Mouse (Mus musculus) brain, embryonic 18.5 days (tissue): ENCODE measurements around the gene Gm11037.
"Not testable (repeated sequence)": the region's sequence is repeated elsewhere in the genome, so short reads cannot be mapped to it uniquely, and the experiment has no call there.

Experiments
- DNase-seq: peaks from one replicate; pipeline ENCODE4 v3.0.0-alpha.2; 2012; ENCODE audit warnings: low read depth, low spot score

The Gm11037 gene

DNA sequence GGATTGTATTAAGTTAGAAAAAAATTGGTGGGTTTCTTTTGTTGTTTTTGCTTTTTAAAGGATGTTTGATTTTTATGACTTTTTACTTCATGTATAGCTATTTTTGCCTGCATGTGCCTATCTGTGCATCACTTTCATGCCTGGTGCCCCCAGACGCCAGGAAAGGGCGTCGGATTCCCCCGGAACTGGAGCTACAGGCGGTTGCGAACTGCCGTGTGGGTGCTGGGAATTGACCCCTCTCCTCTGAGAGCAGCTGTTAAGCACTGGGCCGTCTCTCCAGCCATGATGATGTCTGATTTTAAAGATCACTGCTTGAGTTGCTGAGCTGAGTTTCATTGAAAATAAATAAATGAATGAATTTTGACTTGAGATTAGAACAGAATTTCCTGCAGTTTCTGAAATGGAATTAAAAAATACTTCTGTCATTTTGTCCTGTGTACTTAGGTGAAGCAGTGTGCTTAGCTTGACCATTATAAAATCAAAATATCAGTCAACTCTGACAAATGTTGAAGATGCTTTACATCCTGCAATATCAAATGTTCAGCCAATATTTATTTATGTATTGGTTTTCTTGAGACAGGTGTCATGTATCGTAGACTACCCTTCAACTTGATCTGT, at the start of gene Gm11037:
Gm11037 (plus strand) TSS at position 568 of the 618 bp plus-strand sequence.
- DNase-seq, result no peak

DNA sequence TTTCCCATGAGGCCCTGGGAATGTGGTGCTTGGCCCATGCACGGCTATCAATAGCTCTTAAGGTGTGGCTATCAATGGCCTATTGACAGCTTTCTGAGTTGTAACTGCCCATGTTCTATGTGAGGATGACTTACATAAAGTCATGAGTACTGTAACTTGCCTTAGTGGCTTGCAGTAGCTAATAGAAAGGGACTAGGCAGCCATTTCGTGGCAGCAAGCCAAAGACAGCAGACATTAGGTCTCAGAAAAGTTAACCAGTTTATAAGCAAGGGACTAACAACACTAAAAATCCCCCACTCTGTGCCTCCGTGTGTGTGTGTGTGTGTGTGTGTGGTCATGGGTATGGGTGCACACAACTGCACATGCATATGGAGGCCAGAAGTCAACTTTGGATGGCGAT, 49.1 kb upstream of the Gm11037 start:
- no peak for DNase-seq

DNA sequence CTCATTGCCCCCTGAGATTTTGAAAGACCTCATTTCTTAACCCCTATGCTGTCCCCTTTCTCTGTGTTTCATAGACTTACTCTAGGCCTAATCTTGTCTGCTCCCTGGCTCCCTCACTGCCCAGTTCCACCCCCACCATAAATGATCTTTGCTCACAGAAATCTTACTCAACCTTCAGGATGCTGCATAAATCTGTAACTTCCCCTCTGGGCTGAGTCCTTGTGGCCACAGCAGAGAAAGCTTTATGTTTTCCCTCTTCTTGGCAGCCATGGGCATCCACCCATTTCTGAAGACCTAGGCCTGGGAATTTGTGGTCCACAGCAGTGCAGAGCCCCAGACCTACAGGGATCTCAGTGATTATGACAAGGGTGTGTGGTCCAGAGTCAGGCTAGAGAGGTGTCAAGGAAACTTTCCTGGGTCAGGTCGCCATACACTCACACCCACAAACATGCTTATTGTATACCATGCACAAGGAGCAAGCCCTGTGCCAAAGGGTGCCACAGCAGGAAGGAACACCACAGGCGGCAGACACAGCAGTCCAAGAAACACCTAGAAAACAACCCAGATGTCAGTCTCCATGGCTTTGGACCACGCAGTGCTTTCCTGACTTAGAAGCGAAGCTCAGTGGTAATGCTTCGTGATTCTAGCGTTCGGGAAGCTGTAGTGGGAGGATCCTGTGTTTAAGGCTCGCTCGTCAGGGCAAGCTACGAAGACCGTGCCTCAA, 46.5 kb upstream of the Gm11037 start, which contains the start of gene Siglec1:
Siglec1 (minus strand) TSS at position 99 of the 724 bp plus-strand sequence.
- no peak for DNase-seq

DNA sequence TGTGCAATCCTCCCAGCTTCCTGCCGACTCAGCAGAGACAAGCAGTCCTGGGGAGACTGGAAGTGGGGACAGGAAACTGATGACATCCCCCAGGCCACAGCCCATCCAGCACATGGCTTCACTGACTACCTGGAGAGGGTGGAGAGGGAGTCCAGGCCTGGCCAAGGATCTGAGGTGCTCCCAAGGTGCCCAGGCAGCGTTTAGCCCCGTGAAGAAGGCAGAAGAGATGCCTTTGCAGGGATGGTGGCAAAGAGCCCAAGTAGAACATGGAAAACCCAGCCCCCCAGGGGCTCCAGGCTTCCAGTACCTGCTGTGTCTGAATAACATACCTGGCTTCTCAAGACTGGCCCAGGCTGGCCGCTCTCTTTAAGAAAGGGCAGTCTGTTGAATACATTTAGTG, 44.7 kb upstream of the Gm11037 start:
- no peak for DNase-seq

DNA sequence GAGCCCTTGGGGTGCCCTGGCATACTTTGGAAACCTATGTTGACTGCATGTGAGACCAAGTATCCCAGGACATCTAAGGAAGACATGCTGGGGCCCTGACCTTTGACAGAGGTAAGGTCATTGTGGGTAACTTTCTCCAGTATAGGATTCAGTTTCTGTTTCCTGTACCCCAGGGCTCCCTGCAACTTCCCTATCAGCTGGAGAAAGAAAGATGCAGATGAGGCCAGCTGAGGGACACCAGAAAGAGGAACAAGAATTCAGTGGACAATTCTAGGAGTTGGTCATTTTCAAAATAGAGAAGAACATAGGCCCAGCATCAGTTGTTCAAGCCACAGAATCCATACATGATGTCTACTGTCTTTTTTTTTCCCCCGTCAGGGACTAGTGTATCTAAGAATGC, 43.7 kb upstream of the Gm11037 start:
- DNase-seq, result no peak

DNA sequence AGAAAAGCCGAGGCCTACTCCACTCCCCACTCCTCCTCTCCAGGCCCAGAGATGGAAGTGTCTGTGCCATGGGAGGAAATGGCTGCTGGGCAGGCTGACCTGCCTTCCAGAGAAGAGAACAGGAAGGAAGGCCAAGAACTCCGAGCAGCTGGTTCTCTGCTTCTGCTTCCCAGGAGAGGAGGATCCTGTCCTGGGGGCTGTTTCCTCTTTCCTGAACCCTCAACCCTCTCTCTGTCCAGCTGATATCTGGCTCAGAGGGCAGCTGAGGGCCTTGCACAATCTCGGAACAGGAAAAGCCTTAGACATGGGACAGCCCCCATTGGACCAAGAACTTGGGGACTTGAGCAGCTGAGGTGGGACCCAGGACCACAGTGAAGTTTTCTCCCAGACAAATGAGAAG, 42.4 kb upstream of the Gm11037 start:
- DNase-seq, result no peak

DNA sequence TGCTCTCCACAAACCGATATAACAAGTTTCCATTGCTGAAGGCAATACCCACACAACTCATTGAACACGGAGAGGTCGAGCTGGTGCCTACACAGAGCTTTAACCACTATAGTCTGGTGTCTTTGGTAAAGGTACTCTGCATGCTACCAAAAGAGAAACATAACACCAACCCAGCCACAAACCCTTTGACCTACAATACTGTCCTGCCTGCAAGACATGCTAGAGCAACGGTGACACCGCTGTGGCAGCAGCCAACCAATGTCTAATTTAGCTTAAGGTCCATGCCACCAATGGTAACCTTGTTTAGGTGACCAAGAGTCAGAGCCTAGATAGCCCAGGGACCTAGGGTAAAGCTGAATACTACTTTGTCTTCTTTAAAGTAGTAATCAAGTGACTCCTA, 39.7 kb upstream of the Gm11037 start:
- no peak for DNase-seq

DNA sequence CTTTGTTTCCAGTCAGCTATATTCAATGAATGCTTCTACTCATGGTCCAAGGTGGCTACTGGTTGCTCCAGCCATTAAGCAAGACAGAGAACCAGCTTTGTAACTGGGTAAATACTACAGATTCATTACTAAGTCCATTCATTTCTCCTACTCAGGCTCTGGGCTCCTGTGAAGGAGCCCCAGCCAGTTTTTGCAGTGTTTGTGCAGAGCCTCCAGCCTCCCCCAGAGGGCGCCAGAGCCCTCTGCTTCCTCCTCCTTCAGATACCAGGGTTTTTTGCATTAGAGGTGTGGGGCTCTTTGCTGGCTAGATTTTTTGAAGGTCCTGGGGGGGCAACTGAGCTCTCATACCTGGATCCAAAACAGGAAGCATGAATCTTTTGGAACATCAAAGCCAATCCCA, 38.5 kb upstream of the Gm11037 start:
- peak; percentile 32 for DNase-seq

DNA sequence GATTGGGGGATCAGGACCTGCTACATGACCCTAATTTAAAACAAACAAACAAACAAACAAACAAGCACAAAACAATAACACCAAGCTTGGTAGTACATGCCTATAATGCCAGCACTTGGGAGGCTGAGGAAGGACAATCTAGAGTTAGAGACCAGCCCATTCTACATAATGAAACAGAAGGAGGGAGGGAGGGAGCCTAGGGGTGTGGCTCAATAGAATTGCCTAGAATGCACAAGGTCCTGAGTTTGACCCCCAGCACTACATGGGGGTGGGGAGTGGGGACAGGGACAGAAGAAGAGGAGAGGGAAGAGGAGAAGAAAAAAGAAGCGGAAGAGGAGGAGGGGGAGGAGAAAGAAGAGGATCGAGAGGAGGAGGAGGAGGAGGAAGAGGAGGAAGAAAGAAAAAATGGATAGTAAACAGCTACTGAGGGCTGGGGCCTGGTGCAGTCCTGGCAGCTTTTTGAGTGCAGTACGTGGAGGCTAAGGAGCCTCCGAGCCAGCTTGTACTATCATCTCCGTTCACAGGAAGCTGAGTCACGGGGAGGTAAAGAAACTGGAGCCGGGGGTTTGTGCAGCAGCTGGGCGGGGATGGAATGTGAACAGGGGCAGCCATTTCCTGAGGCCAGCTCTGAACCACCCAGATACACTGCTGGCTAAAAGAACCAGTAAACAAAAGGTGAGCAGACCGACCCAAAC, 37.0 kb upstream of the Gm11037 start:
- no peak for DNase-seq

DNA sequence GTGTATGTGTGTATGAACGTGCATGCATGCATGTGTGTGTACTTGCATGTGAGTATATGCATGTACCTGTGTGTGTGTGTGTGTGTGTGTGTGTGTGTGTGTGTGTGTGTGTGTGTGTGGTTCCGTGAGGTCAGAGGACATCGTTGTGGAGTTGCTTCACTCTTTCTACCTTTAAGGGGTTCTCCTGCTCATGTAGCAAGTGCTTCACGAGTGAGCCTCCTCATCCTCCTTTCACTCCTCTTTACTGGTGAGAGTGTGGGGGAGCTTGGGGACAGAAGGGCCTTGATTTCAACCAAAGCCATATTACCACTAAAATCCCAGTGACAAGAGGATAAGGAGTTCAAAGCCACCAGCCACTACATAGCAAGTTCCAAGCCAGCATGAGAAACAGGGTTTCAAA, 36.2 kb upstream of the Gm11037 start:
- no peak for DNase-seq

DNA sequence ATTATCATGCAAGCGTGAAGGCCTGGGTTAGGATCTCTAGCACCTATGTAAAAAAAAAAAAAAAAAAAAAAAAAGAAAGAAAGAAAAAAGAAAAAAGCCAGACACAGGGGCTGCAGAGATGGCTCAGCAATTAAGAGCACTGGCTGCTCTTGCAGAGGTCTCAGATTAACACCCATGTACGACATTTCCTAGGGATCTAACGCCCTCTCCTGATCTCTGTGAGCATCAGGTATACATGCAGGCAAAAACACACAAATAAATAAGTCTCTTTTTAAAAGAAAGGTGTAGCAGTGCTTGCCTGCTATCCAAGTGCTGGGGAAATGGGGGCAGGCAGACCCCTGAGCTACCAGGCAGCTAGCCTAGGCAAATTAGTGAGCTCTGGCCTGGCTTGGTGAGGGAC, 31.8 kb upstream of the Gm11037 start:
- DNase-seq, result no peak

DNA sequence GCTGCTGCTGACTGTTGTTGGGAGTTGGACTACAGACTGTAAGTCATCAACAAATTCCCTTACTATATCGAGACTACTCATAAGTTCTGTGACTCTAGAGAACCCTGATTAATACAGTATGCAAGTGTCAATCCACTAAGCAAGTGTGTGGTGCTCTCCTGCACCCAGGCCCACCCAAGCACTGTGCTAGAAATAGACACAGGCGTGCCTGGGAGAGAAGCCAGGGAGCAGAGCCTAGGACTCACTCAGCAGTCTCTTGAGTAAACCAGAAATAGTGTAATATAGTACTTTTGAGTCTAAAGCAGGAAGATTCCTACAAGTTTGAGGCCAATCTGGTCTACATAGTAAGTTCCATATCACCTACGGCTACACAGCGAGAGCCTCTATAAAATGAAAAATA, 29.3 kb upstream of the Gm11037 start:
- no peak for DNase-seq

DNA sequence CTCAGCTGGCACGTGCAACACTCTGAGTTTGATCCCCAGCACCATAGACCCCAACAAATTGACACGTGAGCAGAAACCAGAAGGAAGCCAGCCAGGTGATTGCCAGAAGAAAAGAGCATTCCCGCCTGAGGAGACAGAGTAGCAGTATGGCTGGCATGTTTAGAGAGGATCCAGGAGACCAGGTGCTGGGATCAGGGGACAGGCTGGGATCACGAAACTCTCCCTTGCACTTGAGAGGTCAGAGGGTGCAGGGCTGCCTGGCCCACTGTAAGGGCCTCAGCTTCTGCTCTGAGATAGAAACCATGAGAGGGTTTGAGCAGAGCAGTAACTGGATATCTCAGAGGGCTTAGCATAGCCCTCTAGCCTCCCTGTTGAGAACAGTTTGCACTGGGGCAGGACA, 28.2 kb upstream of the Gm11037 start:
- not testable (repeated sequence) for DNase-seq

DNA sequence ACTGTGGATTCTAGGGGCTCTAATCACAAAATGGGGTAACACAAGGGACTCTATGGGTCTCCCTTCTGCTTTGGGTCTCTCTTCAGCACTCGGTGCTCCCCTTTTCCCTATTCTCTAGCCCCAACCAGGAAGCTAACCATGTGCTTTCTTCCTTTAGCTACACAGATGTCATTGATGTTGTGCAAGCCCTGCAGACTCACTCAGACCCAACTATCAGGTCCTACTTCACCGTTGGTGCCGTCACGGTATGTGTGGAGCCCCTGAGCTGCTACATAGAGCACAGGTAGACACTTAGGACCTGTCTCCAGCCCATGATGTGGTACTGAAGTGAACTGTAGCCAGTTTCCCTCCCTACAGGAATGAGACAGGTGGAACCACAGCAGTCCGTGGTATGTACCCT, 27.3 kb upstream of the Gm11037 start:
- no peak for DNase-seq

DNA sequence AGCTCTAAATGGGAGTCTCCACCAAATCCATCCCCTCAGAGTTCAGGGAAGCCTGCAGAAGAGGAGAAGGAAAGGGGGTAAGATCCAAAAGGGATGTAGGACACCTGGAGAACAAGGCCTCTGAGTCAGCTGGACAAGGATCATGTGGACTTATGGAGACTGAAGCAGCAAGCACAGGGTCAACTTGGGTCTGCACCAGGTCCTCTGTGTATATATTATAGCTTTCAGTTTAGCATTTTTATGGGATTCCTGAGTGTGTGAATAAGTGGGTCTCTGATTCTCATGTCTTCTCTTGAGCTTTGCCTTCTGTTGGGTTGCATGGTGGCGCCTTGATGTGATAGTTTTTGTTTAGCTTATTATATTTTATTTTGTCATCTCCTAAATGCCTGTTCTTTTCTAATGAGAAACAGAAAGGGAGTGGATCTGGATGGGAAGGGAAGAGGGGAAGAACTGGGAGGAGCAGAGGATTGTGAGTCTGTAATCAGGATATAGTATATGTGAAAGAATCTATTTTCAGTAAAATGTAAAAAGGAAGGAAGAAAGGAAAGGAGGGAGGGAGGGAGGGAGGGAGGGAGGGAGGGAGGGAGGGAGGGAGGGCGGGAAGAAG, 14.2 kb upstream of the Gm11037 start:
- DNase-seq, result no peak

DNA sequence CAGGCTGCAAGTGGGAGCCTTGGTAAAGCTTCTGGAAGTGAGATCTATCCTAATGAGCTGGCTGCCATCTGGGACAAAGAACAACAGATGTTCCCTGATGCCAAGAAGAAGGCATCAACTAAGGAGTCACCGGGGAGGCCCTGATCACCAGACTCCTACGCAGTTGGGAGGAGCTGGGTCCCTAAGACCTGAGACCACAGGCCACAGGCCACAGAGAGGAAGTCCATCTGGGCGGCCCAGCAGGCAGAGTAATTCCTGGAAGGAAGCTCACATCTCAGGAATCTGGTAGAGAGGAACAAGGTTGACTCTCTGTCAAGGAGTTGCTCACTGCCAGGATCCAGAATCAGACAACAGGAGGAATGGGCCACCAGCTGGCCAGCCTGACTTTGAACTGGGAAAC, 9.1 kb upstream of the Gm11037 start:
- DNase-seq, result no peak

DNA sequence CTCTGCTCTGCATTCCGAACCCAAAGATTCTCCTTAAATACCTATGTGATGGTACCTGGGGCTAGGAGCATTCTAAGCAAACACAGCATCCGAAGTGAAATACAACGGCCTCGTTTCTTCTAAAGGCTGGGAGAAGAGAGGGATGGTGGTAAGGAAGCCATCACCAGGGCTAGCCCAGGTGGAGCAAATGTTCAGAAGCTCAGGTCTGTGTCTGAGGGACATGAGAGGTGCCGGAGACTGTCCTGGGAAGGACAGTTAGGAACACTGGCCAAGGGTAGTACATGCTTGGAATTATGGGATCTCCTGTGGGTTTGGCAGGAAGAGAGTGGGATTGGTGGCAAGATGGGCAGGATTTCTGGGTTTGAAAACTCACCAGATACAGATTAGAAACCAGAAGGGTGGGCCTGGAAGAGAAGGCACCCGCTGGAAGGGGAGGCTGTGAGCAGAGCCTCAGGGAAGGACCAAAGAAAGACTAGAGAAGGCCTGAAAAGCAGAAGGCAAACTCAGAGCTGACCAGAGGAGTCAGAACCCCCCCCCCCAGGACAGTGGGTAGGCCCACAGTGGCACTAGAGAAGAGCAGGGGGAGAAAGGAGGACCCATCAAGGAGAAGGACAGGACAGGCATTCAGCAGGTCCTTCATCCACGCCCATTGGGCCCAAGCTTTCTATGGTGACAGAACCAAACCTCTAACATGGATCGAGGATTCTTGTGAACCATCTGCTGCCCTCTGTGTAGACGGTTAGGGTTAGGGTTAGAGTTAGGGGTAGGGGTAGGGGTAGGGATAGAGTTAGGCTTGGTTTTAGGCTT, 7.9 kb upstream of the Gm11037 start:
- DNase-seq, result no peak

DNA sequence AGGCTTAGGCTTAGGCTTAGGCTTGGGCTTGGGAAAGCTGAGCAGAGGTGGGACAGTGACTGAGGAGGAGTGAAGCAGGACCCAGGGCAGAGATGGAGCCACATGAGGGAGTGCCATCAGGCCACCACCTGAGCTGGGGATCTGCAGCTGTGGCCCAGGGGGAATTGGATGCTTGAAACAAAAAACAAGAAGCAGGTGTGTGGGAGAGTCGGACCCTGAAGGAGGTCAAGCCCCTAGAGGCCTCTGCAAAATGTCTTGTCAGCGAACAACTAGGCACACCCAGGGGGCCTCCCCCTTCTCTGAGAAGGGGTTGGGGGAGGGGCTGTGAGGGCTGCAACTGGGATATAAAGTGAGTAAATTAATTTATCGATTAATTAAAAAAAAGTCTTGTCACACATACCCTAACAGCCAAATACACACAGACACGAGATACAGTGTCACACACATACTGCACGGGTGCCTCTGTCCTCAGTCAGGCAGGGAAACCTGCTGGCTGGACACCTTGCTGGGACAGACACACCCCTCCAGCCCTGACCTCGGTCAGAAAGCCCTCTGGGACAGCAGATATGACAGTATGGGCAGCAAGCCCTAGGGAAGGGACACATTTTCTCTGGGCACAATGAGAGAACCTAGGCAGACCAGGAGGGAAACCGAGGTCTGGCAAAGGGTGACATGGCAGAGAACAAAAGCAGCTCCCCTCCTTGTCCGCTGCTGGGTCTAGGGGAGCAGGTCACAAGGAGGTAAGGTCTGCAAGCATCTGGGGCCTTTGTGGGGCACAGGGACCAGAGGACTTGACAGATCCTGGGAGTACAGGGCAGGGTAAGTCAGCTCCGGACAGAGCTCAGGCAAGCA, 7.1 kb upstream of the Gm11037 start:
- no peak for DNase-seq

DNA sequence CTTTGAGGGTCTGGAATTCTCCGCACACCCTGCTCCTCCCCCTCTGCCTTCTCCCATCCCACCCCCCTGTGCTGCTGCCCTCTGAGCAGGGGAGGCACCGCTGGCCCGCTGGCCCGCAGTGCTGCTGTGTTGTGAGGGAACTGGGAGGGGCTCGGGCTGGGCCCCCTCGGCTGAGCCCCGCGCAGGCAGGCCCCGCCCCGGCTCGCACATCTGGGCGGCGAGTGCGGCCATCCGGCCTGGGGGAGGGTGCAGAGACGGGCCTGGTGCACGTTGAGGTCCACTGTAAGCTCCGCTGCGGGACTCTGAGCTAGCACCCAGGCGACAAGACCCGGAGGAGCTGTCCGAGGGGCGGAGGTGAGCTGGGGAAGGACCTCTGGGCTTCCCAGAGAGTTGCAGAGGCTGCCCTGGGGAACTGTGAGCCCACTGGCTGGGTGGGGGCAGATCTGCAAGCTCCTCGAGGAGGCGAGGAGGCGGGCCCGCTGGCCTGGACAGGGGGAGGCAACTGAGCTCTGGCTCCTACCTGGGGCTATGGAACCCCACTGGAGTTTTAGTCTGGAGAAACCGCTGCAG, 6.1 kb upstream of the Gm11037 start, which contains the start of gene Hspa12b:
Hspa12b (plus strand) TSS at position 120 of the 570 bp plus-strand sequence.
- no peak for DNase-seq

DNA sequence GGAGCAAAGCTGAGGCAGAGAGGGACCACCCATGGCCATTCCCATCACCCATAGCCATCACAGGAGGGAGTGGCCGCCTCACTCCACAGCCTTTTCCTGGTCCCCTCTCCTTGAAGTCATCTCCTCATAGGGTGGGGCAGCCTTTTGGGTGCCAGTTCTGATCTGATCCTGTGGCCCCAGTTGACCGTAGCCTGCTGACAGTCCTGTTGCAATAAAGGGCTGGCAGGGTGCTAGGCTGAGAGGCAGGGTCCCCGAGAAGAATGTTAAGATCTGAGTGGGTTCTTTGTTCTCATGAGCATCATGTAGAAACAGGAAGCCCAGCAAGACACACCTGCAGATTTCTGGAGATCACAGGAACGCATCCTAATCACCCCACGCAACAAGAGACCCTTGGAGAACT, 5.1 kb upstream of the Gm11037 start:
- DNase-seq, result no peak
